Mouse (Mus musculus) ovary, postnatal 36 days (tissue): Measurements from ENCODE around the gene Tmem74b.

Experiments used
- DNase-seq: peaks from one replicate; pipeline ENCODE4 v3.0.0; 2022; ENCODE audit warnings: low spot score, mixed read lengths

Tmem74b gene

DNA sequence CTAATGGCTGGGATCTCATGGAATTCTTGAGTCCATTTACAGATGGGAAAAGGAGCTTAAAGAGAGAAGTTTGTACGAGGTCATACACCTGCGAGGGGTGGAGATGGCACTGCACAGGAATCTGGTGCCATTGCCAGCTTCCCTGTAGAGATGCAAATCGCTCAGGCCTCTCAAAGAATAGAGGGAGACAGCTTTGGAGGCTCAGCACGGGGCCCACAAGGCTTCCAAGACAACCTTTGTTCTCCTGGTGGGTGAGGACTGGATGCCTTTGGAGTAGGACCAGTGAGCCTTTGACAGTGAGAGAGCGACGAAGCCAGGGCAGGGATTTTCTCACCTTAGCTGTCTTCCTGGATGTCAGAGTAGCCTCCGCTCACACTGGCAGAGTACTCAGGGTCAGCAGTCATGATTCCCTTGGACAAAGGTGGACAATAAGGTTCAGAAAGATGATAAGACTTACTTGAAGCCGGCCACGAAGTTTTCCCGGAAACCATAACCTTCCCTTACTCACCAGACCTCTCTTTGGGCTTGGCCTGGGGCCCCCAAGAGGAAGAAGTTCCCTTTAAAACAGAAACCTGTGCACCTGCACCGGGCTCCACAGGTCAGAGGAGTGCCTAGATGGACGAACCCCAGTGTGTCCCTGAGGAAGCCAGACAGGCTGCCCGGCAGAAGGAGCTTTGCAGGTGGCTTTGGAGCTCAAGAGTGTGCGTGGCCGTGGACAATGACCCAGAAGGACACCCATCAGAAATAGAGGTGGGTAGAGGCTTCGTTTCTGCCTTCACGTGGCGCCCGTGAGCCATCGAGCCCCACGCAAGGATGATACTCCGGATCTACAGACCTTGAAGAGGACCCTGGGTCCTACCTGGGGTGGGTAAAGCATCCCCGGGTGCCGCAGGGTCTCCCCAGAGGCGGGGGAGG lies at the start of gene Tmem74b:
Gene Tmem74b, plus strand, starts transcription at position 778 of the 915 bp plus-strand sequence.
- no peak for DNase-seq

DNA sequence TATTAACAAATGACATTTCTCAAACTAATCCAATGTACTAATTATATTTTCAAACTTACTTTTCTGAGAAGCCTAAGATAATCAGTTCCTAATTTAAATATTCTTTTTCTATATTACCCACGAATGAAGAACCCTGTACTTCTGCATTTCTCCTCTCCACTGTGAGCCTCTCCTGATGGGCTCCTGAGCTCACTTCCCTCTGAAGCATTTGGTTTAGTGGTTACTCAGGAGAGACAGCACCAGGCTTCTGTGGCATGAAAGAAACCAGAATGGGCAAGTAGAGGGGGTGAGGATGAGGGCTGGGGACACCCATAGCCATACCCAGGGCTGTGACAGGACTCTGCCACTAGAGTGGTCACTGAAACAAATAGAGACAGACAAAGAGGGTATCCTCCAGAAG lies 49.8 kb upstream of the Tmem74b start:
- DNase-seq, result no peak

GRCm38 (mm10) chr2:151668433-151668832 lies 33.4 kb upstream of the Tmem74b start, which contains the start of gene Rad21l:
Gene Rad21l (minus strand): TSS chr2:151668533.
- DNase-seq, result no peak

DNA sequence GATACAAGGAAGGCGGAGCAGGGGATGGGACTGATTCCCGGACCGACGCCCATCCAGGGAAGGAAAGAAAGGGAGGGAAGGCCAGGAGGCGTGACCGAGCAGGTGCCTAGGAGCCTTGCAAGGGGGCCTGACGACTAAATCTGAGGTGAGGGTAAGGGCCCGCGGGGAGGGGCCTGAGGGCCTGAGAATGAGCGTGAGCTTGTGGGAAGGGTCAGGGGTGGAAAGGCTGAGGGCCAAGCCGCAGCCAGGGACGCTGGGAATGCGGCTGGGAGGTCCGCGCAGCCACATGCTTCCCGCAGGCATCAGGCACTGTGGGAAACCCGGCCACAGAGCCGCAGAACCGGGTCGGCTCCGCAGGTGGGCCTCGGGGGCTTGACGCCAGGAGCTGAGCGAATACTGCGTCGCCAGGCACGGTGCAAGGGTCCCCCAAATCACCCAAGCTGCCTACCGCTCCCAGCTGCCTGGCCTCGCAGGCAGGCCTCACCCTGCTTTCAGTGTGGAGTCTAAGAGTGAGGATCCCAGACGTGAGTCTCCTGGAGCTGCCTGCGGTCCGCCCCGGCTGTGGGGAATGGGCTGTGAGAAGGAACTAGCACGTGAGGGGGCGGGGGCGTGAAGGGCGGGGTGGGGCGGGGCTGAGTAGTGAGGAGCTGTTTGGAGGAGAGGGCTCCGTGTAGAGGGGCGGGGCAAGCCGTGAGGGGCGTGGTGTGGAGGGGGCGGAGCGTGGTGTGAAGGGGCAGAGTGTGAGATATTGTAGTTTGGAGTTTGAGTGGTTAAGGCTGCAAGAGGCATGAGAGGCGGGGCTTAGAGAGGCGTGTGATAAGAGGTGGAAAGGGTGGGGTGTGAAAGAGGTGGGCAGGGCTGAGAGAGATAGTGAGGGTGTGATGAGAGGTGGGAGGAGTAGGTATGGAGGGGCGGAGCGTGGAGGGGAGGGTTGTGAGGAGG lies 31.5 kb upstream of the Tmem74b start:
- DNase-seq, result no peak

DNA sequence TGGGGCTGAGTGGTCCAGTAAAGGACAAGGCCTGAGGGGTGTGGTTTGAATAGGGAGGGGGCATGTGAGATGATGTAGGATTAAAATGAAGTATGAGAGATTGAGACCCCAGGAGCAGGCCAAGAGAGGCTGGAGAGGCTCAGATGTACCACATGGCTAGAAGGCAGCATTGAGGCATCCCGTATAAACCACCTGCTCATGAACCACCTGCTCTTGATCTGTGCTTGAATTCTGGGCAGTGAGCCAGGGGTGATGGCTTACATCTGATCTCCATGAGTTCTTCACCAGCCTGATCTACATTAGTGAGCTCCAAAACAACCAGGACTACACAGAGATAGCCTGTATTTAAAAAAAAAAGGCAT lies 30.9 kb upstream of the Tmem74b start:
- no peak for DNase-seq

DNA sequence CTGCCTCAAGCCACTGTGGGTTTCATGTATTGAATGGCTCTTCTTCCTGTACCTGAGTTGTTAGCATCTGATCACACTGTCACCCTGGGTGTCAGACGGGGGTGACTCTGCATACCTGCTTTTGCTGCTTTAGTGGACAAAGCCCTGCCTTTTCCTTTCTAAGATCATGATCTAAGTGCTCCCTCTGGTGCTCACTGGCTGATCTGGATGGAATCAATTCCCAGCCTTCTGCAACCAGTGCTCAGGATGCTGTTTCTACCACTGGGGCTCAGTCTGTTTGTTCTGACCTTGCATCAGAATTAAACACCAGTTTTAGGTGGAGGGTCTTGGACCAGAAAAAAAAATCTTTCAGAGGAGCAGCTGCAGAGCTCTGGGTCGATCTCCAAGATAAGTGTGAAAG lies 25.6 kb upstream of the Tmem74b start:
- DNase-seq, result no peak

DNA sequence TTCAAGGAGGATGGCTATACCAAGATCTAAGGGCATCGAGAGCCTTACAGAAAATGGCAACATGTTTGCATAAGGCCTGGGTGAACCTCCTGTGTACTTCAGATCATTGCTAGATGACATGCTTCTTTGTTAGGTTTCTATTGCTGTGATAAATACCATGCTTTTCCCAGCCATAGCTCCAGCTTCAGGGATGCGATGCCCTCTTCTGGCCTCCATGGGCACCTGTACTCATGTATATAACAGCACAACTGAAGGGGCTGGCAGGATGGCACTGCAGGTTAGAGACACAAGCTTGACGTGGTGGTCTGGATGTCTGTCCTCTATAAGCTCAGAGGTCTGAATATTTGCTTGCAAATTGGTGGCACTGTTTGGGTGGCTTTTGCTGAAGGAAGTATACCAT lies 19.5 kb upstream of the Tmem74b start:
- no peak for DNase-seq

GRCm38 (mm10) chr2:151682976-151683375 lies 18.8 kb upstream of the Tmem74b start:
- DNase-seq, result no peak

- DNase-seq, result peak; percentile 61
Observed at GRCm38 (mm10) chr2:151702146-151702850, 490 bp downstream of the Tmem74b start.

GRCm38 (mm10) chr2:151702851-151703190 lies 1.0 kb downstream of the Tmem74b start:
- no peak for DNase-seq

GRCm38 (mm10) chr2:151712647-151713046 lies 10.8 kb downstream of the Tmem74b start:
- DNase-seq, result peak; percentile 36

GRCm38 (mm10) chr2:151715526-151715925 lies 13.7 kb downstream of the Tmem74b start:
- no peak for DNase-seq

- DNase-seq, result no peak
Observed at GRCm38 (mm10) chr2:151716318-151717055, 14.7 kb downstream of the Tmem74b start.

DNA sequence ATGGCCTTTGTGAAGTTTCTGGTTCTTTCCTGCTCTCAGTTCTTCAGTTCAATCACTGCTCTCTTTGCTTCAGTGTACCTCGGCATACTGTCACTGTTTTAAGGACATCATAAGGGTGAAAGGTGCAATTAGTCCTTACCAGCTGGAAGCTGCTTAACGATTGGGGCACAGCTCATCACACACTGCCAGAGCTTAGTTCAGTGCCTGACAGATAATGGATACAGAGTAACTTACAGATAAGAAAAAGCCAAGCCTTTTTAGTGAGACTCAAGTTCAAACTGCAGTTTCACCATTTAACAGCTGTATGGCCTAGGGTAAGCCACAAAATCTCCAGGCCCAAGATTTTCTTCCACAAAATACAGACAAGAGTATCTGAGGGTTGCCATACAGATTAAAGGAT lies 22.3 kb downstream of the Tmem74b start:
- DNase-seq, result no peak

DNA sequence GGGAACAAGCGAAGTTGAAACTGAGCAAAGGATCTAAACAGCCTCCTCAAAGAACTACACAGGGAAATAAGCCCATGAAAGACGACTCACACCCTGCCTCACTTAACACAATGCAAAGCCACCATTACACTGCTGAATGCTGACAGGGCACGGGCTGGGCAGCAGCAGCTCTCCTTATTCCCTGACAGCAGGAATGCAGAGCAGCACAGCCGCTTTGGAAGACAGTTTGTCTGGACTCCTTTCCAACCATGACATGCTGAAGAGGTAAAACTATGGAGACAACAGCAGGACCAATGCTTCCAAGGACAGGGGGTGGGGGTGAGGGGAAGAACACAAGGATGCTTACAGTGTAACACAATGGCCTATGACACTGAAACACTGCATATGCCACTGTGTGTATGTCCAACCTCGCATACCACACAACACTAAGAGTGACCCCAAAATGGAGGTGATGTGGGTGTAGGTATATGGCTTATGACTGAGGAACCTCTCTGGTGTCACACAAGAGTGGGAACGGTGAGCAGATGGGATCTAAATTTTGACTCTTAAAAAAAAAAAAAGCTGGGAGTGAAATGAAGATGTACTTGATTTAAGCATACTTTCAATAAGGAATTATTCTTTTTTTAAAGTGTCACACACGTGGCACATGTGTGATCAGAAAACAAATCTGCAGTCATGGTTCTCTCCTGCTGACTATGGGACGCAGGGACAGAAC lies 31.5 kb downstream of the Tmem74b start:
- DNase-seq, result no peak

DNA sequence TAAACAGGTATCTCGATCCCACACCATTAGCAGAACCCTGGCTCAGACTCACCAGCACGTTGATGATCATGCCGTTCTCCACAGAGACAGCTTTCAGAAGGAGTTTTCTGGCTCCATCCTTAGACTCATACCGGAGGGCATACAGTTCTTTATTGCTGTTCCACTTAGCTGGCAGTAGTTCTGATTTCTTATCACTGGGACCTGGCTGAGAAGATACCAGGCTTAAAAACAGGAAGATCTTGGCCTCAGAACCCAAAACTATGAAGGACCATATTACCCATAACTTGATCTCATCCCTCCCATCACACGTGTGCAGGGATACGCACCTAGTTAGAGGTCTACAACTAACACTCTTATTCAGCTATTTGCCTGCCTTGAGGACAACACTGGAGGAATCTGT lies 33.6 kb downstream of the Tmem74b start:
- DNase-seq, result no peak

GRCm38 (mm10) chr2:151738460-151738859 lies 36.7 kb downstream of the Tmem74b start:
- no peak for DNase-seq

DNA sequence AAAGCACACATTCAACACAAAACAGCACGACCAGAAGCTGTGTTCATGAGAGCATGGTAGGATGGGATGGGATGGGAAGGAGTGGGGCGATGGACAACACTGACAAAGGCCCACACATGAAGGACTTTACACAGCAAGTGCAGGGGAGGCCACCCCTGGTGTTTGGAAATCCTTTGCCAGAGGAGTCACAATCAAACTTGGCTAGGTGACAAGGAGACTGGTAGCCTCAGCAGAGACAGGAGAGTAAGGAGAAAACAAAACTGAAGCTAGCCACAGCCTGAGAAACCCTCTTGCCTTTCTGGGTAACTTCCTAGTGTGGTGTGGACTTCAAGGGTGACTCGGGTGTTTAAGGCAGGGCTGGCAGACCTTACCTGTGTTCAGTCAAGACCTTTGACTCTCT lies 37.3 kb downstream of the Tmem74b start:
- no peak for DNase-seq

DNA sequence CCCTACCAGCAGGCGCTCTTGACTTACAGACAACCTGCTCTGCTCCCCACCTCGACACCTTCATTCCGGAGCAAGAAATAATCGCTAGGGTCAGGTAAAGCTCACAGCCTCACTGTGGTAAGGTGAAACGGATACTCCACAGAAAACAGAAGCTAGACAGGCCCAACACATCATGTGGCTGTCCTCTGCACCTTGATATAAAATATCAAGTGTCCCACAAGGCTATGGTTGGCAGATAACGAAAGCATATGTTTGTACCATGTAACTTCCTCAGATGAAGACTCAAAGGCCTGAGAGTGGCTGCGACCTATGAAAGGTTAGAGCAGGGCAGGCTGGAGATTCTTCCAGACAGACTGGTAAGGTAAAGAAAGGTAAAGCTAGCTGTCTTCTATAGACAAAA lies 37.7 kb downstream of the Tmem74b start:
- no peak for DNase-seq

GRCm38 (mm10) chr2:151740741-151741526 lies 39.1 kb downstream of the Tmem74b start:
- DNase-seq, result peak; percentile 84
